8 mouse cellular contexts compared by ENCODE assay signal in the genomic region with DNA sequence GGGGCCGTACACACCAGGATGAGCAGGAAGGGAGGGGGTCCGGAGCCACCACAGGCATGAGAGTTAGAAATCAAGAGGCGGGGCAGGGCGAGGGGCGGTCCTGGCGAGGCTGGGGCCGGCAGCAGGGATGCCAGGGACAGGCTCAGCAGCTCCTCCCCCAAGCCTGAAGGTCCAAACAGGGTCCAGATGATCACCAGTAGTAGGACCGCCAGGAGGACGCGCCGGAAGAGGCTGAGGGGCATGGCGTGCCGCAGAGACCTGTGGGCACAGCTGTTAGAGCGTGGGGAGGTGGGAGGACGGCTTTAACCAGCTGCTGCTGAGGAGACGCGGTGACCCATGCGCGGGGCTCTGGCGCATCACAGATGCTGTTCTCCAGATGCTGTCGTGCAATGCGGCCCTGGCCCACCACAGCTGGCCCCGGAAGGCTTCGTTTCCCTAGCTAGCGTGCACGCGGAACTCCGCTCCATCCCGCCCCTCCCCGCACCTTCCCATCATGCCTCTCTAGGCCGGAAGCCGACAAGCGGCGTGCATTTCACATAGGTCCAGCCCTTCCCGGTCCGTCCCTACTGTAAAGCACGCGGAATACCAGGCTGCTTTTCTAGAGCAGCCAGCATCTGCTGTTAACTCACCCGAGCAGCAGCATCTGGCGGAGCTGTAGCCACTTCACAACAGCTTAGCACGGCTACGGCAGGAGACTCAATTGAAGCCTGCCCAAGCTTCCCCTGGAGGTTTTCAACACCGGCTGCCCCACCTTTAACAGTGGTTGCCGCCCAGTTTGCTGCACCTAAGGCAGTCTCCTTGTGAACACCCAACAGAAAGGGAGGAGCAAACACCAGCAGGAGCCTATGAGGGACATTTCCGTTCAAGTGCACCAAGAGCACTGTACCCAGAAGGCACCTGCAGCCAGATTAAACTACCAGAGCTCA. TPM values are rescaled to one million over a fixed set of nuclear protein-coding genes. Genes with fewer than 3 reads are reported as not detected.
DNase-seq lines count a peak whose midpoint lies in the region; ATAC-seq and TF ChIP-seq lines count a peak whose summit lies in the region.

A gene (minus strand): TSS at position 468 of the 926 bp plus-strand sequence.

- H3K4me1 ChIP-seq in E14TG2a.4 (replicated peaks; ENCODE audit: low read depth, low read length): peaks cover 66% of the 10 kb centered on the region
- peaks cover 53% of the 10 kb centered on the region for H3K4me1 ChIP-seq in heart, embryonic 15.5 days (replicated peaks)
- H3K4me1 ChIP-seq in neural tube, embryonic 14.5 days (ENCODE audit: control insufficient read depth, insufficient read depth, low read length): peaks cover 39% of the 10 kb centered on the region
- peaks cover 20% of the 10 kb centered on the region for H3K4me1 ChIP-seq in testis, adult 2 months (ENCODE audit: control insufficient read depth, insufficient read depth, low read length)

- H3K9me3 ChIP-seq in E14TG2a.4 (ENCODE audit: low read length): no peaks in the 10 kb centered on the region
- H3K9me3 ChIP-seq in heart, embryonic 15.5 days (replicated peaks): no peaks in the 10 kb centered on the region
- H3K9me3 ChIP-seq in neural tube, embryonic 14.5 days (ENCODE audit: control insufficient read depth, low read length): no peaks in the 10 kb centered on the region

- peak within 1 kb of the TSS; percentile 73 for H3K9ac ChIP-seq in heart, embryonic 15.5 days
- peak within 1 kb of the TSS; percentile 72 for H3K9ac ChIP-seq in neural tube, embryonic 14.5 days (replicated peaks; ENCODE audit: low read depth, low read length)

- H3K27me3 ChIP-seq in E14TG2a.4 (ENCODE audit: insufficient read depth, low read length): no peaks in the 10 kb centered on the region
- H3K27me3 ChIP-seq in heart, embryonic 15.5 days: no peaks in the 10 kb centered on the region
- H3K27me3 ChIP-seq in neural tube, embryonic 14.5 days (ENCODE audit: control insufficient read depth, insufficient read depth, low read length): no peaks in the 10 kb centered on the region
- no peaks in the 10 kb centered on the region for H3K27me3 ChIP-seq in testis, adult 2 months (ENCODE audit: control insufficient read depth, insufficient read depth, low read length)

- ATAC-seq in erythroid progenitor cell, adult 5-6 weeks (replicated peaks; ENCODE audit: low FRiP score, poor library complexity, severe bottlenecking): peak; percentile 53
- ATAC-seq in heart, embryonic 15.5 days (replicated peaks; ENCODE audit: insufficient number of reproducible peaks, insufficient read depth, low FRiP score, low read depth): peak; percentile 68
- ATAC-seq in neural tube, embryonic 14.5 days (ENCODE audit: low read depth): peak; percentile 72

- H3K36me3 ChIP-seq in E14TG2a.4 (ENCODE audit: insufficient read depth, low read length): peaks cover 83% of the 10 kb centered on the region
- peaks cover 27% of the 10 kb centered on the region for H3K36me3 ChIP-seq in heart, embryonic 15.5 days
- H3K36me3 ChIP-seq in neural tube, embryonic 14.5 days (ENCODE audit: control insufficient read depth, insufficient read depth, low read length): peaks cover 19% of the 10 kb centered on the region; the same call in 1 of the 2 replicates
- H3K36me3 ChIP-seq in testis, adult 2 months (ENCODE audit: control insufficient read depth, insufficient read depth, low read length): no peaks in the 10 kb centered on the region; the same call in 1 of the 2 replicates

- peak within 1 kb of the TSS; percentile 95 for H3K4me3 ChIP-seq in E14TG2a.4 (replicated peaks; ENCODE audit: low read length)
- H3K4me3 ChIP-seq in heart, embryonic 15.5 days: peak within 1 kb of the TSS; percentile 61
- H3K4me3 ChIP-seq in neural tube, embryonic 14.5 days (ENCODE audit: low read depth, low read length): peak within 1 kb of the TSS; percentile 49
- H3K4me3 ChIP-seq in testis, adult 2 months (ENCODE audit: control insufficient read depth, low read depth, low read length): peak within 1 kb of the TSS; percentile 60

- H3K27ac ChIP-seq in heart, embryonic 15.5 days: peak within 1 kb of the TSS; percentile 89
- peak within 1 kb of the TSS; percentile 90 for H3K27ac ChIP-seq in neural tube, embryonic 14.5 days (ENCODE audit: low read depth, low read length)
- peak within 1 kb of the TSS; percentile 19; the same call in 1 of the 2 replicates for H3K27ac ChIP-seq in testis, adult 2 months (ENCODE audit: control insufficient read depth, insufficient read depth, low read depth, low read length)

- TF ChIP-seq CTCF in E14TG2a.4 (conservative IDR thresholded peaks at IDR 0.05; ENCODE audit: low read length): no peak
- no peak for TF ChIP-seq CTCF in brain, embryonic 14.5 days (IDR thresholded peaks at IDR 0.05; ENCODE audit: borderline replicate concordance, extremely low read depth, insufficient read depth, insufficient read length)
- no peak for TF ChIP-seq CTCF in testis, adult 2 months (IDR thresholded peaks at IDR 0.05; ENCODE audit: control insufficient read depth, insufficient read depth, insufficient replicate concordance, low read depth, low read length)

- WGBS in heart, embryonic 15.5 days: 1% methylated on average over 45 of the region's 45 CpGs
- WGBS in neural tube, embryonic 14.5 days: under 1% methylated on average over 45 of the region's 45 CpGs

- peak within 1 kb of the TSS; percentile 97 for H3K4me2 ChIP-seq in heart, embryonic 15.5 days
- peak within 1 kb of the TSS; percentile 95 for H3K4me2 ChIP-seq in neural tube, embryonic 14.5 days (ENCODE audit: low read depth, low read length)

- TF ChIP-seq POLR2A in brain, embryonic 14.5 days (IDR thresholded peaks at IDR 0.05; ENCODE audit: borderline replicate concordance, extremely low read depth, insufficient read depth, insufficient read length, poor library complexity, severe bottlenecking): peak; percentile 43; the same call in 1 of the 2 replicates
- TF ChIP-seq POLR2A in testis, adult 2 months (IDR thresholded peaks at IDR 0.05; ENCODE audit: control insufficient read depth, low read depth, low read length): peak; percentile 59; the same call in 1 of the 2 replicates

- peak; percentile 95 for DNase-seq in brain, embryonic 14.5 days (ENCODE audit: low read depth)
- peak; percentile 86 for DNase-seq in kidney, postnatal 14 days
- peak; percentile 72 to 79 for DNase-seq in lung, adult 18-20 months

RNA-seq across cellular contexts. Expression of the gene that starts here (rescaled TPM):
- 9.9 and 11.1 TPM in 2 replicates for polyA plus RNA-seq in brain, embryonic 14.5 days (2012; rRNA removed)
- not detected in 2 replicates for total RNA-seq in erythroid progenitor cell, adult 5-6 weeks (2015; ENCODE audit: low replicate concordance)
- 0.26 and 2.8 TPM in 2 replicates for total RNA-seq in erythroid progenitor cell, adult 5-6 weeks (2017; ENCODE audit: low replicate concordance)
- 5.1 and 6.5 TPM in 2 replicates for polyA plus RNA-seq in heart, embryonic 15.5 days (2015; fragmentation: Nextera tagmentation; extraction: Ambion mirVana)
- polyA plus RNA-seq in neural tube, embryonic 14.5 days (2014; fragmentation: Nextera tagmentation; extraction: Ambion mirVana): 6.2 and 8.9 TPM in 2 replicates
- polyA plus RNA-seq in testis, adult 2 months (2012; rRNA removed): 9.1 and 10.4 TPM in 2 replicates

Comparison
In these comparisons a context has a peak if more than half of its experiments do, and no peak if none do; other contexts are left out.
1. Peak in every context shown above with its lines: DNase-seq, ATAC-seq, H3K4me3 ChIP-seq and H3K27ac ChIP-seq.
2. H3K27ac ChIP-seq: peak in every context shown above with its lines; median percentile 90 in neural tube, embryonic 14.5 days; 89 in heart, embryonic 15.5 days; 19 in testis, adult 2 months.